Mouse (Mus musculus) E14TG2a.4 (cell line): ENCODE measurements around the gene Eva1c.
A peak's percentile ranks its signal among the peaks of the same experiment; 100 is the strongest.

Experiments used
- H3K27me3 ChIP-seq: 2 replicates; pipeline ENCODE4 v1.6.1; 2014; ENCODE audit warnings: low read length, control low read depth; ENCODE audit not compliant: insufficient read depth
- H3K36me3 ChIP-seq: 2 replicates; pipeline ENCODE4 v1.6.1; 2014; ENCODE audit warnings: low read length, control low read depth; ENCODE audit not compliant: insufficient read depth
- H3K4me1 ChIP-seq: replicated peaks from 2 replicates; pipeline ENCODE4 v1.6.1; 2014; ENCODE audit warnings: low read depth, low read length, control low read depth
- H3K4me3 ChIP-seq: replicated peaks from 2 replicates; pipeline ENCODE4 v1.5.1; 2014; ENCODE audit warnings: mild to moderate bottlenecking, low read length
- H3K9me3 ChIP-seq: 2 replicates; pipeline ENCODE4 v1.6.1; 2014; ENCODE audit warnings: low read length, control low read depth
- CTCF ChIP-seq: conservative IDR thresholded peaks from 2 replicates; pipeline ENCODE4 v1.5.1; 2014; ENCODE audit warnings: low read length
- NANOG ChIP-seq: IDR thresholded peaks from 2 replicates; pipeline ENCODE4 v1.6.1; 2014; ENCODE audit warnings: borderline replicate concordance, low read length, mixed read lengths
- POU5F1 ChIP-seq: IDR thresholded peaks from 2 replicates; pipeline ENCODE4 v1.6.1; 2014; ENCODE audit warnings: low read length, borderline replicate concordance

Gene Eva1c

GRCm38 (mm10) chr16:90826457-90826856 is at the start of gene Eva1c:
Eva1c (plus strand) TSS chr16:90826719.
- TF ChIP-seq CTCF (peak; percentile 66), POU5F1 (no peak), NANOG (no peak)

GRCm38 (mm10) chr16:90779783-90780182 is 46.7 kb upstream of the Eva1c start:
- Histone ChIP-seq H3K27me3 (no peaks in the 10 kb centered on the region), H3K4me3 (no peak overlapping the region), H3K9me3 (no peaks in the 10 kb centered on the region), H3K4me1 (peaks cover 19% of the 10 kb centered on the region), H3K36me3 (peaks cover 98% of the 10 kb centered on the region)
- TF ChIP-seq POU5F1 (no peak), NANOG (no peak), CTCF (no peak)

More at GRCm38 (mm10) chr16:90826457-90826856, at the start of gene Eva1c:
- Histone ChIP-seq H3K9me3 (no peaks in the 10 kb centered on the region), H3K4me1 (peaks cover 37% of the 10 kb centered on the region), H3K4me3 (no peak within 1 kb of the TSS), H3K36me3 (no peaks in the 10 kb centered on the region), H3K27me3 (peaks cover 40% of the 10 kb centered on the region)

GRCm38 (mm10) chr16:90783302-90783701 is 43.2 kb upstream of the Eva1c start:
- Histone ChIP-seq H3K4me1 (no peaks in the 10 kb centered on the region), H3K27me3 (no peaks in the 10 kb centered on the region), H3K36me3 (peaks cover 98% of the 10 kb centered on the region), H3K4me3 (no peak overlapping the region), H3K9me3 (no peaks in the 10 kb centered on the region)
- TF ChIP-seq POU5F1 (no peak), NANOG (no peak), CTCF (no peak)

- Histone ChIP-seq H3K4me3 (no peak overlapping the region), H3K36me3 (peaks cover 98% of the 10 kb centered on the region), H3K27me3 (no peaks in the 10 kb centered on the region), H3K4me1 (no peaks in the 10 kb centered on the region), H3K9me3 (no peaks in the 10 kb centered on the region)
- TF ChIP-seq CTCF: no peak
- no peak for TF ChIP-seq POU5F1
- no peak for TF ChIP-seq NANOG
These were observed 41.3 kb upstream of the Eva1c start for GRCm38 (mm10) chr16:90785257-90785656.

GRCm38 (mm10) chr16:90788580-90788979 is 37.9 kb upstream of the Eva1c start:
- TF ChIP-seq POU5F1 (no peak), CTCF (no peak), NANOG (no peak)
- Histone ChIP-seq H3K9me3 (no peaks in the 10 kb centered on the region), H3K4me1 (peaks cover 8% of the 10 kb centered on the region), H3K27me3 (no peaks in the 10 kb centered on the region), H3K36me3 (peaks cover 99% of the 10 kb centered on the region), H3K4me3 (no peak overlapping the region)

GRCm38 (mm10) chr16:90790946-90791345 is 35.6 kb upstream of the Eva1c start:
- no peaks in the 10 kb centered on the region for H3K9me3 ChIP-seq
- TF ChIP-seq CTCF (no peak), NANOG (no peak), POU5F1 (no peak)
- H3K36me3 ChIP-seq: peaks cover 99% of the 10 kb centered on the region
- no peaks in the 10 kb centered on the region for H3K27me3 ChIP-seq
- no peak overlapping the region for H3K4me3 ChIP-seq
- peaks cover 8% of the 10 kb centered on the region for H3K4me1 ChIP-seq

GRCm38 (mm10) chr16:90792066-90792465 is 34.5 kb upstream of the Eva1c start:
- H3K27me3 ChIP-seq: no peaks in the 10 kb centered on the region
- H3K9me3 ChIP-seq: no peaks in the 10 kb centered on the region
- no peak overlapping the region for H3K4me3 ChIP-seq
- H3K4me1 ChIP-seq: peaks cover 8% of the 10 kb centered on the region
- TF ChIP-seq NANOG (no peak), POU5F1 (no peak), CTCF (no peak)
- peaks cover 99% of the 10 kb centered on the region for H3K36me3 ChIP-seq

GRCm38 (mm10) chr16:90792500-90792899 is 34.0 kb upstream of the Eva1c start:
- peaks cover 99% of the 10 kb centered on the region for H3K36me3 ChIP-seq
- no peaks in the 10 kb centered on the region for H3K27me3 ChIP-seq
- no peaks in the 10 kb centered on the region for H3K9me3 ChIP-seq
- H3K4me1 ChIP-seq: peaks cover 8% of the 10 kb centered on the region
- TF ChIP-seq NANOG (no peak), POU5F1 (no peak), CTCF (no peak)
- H3K4me3 ChIP-seq: no peak overlapping the region

GRCm38 (mm10) chr16:90794708-90795107 is 31.8 kb upstream of the Eva1c start:
- peaks cover 98% of the 10 kb centered on the region for H3K36me3 ChIP-seq
- TF ChIP-seq NANOG (no peak), POU5F1 (no peak), CTCF (no peak)

More at GRCm38 (mm10) chr16:90794708-90795107, 31.8 kb upstream of the Eva1c start:
- no peak overlapping the region for H3K4me3 ChIP-seq
- H3K27me3 ChIP-seq: no peaks in the 10 kb centered on the region
- H3K9me3 ChIP-seq: no peaks in the 10 kb centered on the region
- H3K4me1 ChIP-seq: peaks cover 8% of the 10 kb centered on the region
